Mouse (Mus musculus) layer of hippocampus, postnatal 14 days (tissue): ENCODE data around the gene Fbxl15. TPM values are rescaled to one million over a fixed set of nuclear protein-coding genes. Genes with fewer than 3 reads are reported as not detected.

Experiments
- DNase-seq, 2 experiments: peaks; one replicate each; pipeline ENCODE4 v3.0.0; 2021 to 2022; ENCODE audit warnings: low spot score in 2 of 2, mixed read lengths in 1 of 2
- total RNA-seq, 2 experiments: library from RNA; stranded (reverse); gene quantifications; 2 replicates each; pipeline ENCODE4 v1.2.3; 2021

The Fbxl15 gene
- total RNA-seq, 2 experiments from 2014 or later, result 32.4 to 32.9 TPM

DNA sequence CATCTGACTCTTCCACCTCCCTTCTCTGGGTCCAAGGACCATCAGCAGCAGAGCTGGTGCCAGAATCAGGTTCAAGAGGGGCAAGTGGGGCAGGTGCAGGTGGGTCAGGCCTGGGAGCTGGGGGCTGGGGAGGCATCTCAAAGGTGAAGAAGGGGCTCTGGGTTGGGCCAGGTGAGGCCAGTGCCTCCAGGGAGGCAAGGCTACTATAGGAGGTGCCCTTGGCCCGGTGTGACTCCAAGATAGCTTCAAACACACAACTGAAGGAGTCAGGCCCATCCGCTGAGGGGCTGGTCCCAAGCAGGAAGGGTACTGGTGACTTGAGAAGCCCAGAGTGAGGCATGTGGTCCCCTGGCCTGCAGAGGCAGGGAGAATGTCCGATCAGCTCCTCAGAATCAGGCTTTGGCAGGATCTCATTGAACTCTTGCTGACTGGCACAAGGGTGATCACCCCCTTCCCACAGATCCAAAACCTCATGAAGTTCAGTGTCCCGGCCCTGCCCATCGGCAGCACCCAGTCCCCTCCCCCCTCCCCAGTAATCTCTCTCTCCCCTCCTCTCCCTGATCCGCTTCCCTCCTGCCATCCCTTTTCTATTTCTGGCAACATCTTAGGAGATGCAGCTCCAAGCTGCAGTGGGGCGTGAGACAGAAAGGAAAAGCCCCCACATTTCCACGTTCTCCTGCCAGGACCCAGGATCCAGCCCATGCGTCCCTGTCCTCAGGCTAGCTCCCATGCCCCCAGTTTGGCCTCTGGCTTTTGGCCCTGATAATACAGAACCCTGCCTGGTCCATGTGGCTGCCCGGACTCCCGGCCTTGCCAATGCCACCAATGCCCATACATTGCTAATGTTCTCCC is 5.6 kb upstream of the Fbxl15 start:
- DNase-seq, result no peak

DNA sequence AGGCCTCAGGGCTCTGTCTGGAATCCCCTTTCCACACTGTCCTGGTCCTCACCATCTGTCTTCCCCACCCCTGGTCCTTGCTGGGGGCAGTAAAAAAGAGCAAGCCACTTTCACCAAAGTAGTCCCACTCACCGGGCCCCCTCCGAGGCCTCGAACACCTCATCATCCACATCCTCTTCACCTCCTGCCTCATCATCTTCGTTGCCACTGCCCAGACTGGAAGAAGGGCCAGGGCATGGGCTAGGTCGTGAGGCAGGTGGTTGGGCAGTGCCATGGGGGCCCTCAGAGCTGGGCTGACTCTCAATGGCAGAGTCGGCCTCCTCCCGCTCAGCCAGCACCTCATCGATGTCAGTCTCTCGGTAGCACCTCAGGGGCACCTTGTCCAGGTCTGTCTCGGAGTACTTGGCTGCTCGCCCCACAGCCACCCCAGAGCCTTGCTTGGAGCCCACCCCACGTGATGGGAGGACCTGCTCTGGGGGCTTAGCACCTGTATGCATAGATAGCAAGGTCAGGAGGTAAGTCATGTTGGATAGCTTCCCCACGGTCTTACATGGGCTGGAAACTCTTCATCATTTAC is 4.9 kb upstream of the Fbxl15 start:
- no peak for DNase-seq

DNA sequence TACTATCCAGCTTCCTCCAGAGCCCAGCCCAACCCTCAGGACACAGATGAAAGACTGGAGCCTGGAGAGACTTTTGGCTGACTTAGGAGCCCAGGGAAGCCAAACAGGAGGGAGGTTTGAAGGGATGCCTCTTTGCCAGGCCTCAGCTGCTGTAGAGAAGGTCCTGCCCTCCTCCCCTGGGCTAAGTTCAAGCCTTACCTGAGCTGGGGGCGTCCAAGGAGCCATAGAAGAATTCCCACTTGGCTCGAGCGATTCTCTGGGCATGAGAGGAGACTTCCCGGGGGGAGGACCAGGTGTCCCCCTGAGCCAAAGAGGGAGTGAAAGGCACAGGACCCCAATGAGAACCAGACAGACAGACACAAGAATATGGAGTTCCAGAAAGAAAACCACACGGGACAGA is 4.3 kb upstream of the Fbxl15 start:
- DNase-seq, result no peak

DNA sequence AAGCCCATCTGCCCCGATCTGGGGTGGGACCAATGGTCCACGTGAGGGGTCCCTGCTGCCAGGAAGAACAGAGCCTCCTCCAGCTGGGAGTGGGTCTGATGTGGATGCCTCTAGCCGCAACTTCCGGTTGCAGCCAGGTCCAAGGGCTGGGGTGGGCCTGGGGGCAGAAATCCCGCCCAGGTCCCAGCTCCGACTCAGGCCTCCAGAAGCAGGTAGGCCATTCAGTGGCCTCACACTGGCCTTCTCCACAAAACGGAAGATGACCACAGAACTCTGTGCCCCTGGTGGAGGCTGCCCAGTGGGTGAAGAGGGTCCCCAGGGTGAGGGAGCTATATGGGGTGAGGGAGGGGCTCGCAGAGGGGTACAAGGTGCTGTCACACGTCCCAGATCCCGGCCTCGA is 3.6 kb upstream of the Fbxl15 start:
- no peak for DNase-seq

DNA sequence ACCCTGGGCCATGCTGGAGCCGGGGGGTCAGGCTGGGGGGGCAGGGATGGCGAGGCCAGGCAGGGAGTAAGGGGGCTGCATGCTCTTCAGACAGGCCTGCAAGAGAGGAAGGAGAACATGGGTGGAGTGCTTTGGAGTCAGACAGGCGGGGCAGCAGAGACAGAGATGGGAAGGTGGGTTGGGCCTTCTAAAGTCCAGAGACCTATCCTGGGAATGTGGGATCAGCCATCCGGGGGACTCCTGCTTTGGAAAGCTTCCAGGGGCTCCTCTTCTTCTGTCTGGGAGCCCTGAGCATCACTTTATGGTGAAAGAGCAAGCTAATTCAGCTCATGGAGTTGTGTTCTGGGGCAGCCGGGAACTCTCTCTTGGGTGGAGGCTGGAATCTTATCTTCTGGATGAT is 3.1 kb upstream of the Fbxl15 start:
- DNase-seq, result no peak

DNA sequence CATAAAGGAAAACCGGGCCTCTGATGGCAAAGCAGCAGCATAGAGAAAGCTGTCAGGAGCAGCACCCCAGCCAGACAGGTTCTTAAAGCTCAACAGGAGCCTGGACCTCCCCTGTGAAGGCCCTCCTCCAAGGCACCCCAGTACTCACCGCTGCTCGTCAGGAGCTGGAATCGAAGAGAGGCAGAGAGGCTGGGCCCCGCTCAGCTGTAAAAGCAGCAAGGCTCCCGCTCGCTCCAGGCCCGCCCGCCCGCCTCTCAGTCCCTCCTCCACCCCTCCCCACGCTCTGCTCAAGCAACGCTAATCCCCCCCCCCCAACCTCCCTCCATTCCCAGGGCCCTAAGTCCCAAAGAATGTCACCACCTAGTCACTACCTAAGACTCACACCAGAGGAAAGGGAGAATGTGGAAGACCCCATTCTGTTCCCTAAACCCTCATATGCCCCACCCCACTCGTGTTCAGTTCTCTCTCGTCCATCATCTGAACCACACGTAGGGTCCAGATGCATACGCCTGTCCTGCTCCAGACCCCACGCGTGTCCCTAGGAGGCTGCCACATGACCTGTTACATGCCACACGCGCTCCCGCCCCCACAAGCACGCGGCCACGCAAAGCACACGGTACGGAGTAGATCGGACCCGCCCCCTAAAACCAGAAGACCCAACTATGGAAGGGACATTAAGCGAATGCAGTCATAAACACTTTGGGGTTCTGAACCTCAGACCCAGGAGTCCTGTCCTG is 1.8 kb upstream of the Fbxl15 start:
- no peak for DNase-seq

DNA sequence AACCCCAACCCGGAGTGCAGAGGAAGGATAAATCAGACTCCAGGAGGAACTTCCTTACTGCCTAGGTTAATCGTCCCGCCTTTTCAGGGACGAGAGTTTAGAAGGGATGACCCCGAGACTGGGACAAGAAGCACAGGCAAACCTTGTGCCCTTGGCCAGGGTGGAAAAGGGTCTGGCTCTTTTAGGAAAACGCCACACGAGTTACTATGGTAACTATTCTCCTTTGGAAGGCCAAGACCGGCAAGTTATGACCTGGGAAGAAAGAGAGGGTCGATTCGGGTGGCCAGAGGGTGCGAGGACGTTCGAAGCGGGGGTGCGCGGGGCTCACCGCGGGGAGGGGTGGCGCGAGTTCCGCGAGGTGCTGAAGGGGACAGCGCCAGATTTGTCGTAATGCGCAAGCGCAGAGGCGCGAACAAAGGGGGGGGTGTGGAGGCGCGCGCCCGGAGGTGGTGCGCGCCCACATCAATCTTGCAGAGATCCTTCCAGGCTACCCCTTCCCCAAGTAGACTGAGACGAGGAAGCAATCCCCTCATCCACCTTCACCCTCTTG is 1.2 kb upstream of the Fbxl15 start, which contains the start of gene Psd:
Psd (minus strand) TSS at position 401 of the 550 bp plus-strand sequence.
- DNase-seq, result peak in 1 of 2 experiments; percentile 74

DNA sequence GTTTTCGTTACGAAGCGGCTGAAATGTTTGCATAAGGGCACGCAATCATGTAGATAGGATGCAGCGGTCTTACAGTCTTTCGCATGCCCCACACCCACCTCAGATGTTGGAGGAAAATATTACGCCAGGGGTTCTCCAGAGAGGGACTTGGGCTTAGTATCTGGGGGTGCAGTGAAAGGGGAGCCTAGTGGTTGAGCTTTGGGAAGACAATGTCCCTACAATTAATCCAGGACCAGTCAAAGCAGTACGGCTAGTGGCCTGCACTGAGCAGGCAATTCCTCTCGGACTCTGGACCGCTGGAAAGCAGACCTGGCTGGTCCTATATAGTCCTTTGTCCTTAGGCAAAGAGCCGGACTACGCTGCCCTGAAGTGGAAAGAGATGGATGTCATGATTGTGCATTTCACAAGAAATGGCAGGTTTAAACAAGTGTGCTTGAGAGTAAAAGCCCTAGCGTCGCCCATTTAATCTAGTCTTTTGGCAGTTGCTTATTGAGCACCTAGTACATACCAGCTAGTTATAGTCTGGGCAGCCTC is 386 bp upstream of the Fbxl15 start:
- DNase-seq, result no peak

DNA sequence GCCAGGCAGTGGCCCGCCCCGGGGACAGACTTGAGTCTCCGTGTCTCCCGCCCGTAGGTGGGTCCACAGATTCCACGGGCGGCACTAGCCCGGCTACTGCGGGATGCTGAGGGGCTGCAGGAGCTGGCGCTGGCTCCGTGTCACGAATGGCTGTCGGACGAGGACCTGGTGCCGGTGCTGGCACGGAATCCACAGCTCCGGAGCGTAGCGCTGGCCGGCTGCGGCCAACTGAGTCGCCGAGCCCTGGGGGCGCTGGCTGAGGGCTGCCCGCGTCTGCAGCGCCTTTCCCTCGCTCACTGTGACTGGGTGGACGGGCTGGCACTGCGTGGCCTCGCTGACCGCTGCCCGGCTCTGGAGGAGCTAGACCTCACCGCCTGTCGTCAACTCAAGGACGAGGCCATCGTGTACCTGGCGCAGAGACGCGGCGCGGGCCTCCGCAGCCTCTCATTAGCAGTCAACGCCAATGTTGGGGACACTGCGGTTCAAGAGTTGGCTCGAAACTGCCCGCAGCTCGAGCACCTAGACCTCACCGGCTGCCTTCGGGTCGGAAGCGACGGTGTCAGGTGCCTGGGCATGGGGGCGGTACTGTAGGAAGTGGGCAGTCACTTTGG is 1.2 kb downstream of the Fbxl15 start:
- DNase-seq, result no peak

DNA sequence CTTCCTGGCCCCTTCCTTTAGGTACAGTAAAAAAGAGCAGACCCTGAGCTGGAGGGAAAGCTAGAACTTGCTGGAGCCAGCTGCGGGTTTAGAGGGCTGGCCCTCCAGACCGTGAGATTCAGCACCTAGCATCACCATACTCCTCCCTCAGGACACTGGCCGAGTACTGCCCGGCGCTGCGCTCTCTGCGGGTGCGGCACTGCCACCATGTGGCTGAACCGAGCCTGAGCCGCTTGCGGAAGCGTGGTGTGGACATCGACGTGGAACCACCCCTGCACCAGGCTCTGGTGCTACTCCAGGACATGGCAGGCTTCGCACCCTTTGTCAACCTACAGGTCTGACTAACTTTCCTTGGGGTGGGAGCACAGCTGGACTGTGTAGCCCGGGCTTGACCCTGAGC is 2.0 kb downstream of the Fbxl15 start:
- peak; percentile 76 to 78 for DNase-seq

DNA sequence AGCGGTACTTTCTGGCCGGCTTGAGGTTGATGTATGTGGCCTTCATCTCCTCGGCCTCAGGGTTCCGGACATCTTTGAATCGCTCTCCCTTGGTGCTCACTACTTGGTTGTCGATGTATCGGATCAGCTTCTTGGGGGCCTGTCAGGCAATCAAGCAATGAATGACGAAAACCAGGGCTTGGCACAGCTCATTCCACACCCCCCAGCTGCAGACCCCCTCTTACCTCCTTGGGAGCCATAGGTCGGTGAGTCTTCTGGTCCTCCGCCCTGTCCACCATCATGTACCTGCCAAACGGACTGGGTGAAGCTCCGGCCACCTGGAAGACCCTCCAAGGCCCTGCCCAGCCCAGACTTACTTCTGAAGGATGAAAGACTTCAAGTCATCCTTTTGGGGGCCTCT is 2.7 kb downstream of the Fbxl15 start:
- no peak for DNase-seq

DNA sequence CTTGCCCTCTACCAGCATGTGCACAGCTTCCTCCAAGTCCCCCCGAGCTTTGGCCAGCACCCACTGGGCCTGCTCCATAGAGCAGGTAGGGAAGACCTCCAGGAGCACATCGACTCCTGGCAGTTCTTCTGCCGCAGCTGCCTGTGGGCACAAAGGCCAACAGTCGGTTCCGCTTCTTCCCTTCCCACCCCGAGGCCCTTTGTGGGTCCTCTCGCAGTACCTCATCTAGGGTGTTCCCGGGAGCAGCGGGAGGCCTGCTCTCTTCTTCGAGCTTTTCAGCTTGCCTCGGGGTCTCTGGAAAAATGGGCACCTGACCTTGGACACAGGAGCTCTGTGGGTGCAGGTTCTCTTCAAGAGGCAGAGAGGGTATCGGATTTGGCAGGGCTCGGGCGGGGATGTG is 3.3 kb downstream of the Fbxl15 start:
- no peak for DNase-seq

DNA sequence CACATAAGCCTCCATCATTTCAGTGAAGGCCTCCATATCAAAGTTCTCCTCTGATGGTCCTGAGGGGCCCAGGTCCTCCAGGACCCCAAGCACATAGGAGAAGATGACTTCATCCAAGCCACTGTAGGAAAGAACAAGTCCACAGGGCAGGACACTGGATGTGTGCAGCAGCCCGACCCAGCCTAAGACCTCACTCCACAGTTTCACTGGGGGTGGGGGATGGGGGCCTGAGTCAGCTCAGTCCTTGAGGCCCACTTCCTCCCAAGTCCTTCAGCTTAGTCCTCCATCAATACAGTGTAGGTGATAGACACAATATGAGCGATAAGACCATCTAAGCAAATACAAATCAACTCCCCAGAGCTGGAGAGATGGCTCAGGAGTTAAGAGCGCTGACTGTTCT is 4.0 kb downstream of the Fbxl15 start:
- no peak for DNase-seq

DNA sequence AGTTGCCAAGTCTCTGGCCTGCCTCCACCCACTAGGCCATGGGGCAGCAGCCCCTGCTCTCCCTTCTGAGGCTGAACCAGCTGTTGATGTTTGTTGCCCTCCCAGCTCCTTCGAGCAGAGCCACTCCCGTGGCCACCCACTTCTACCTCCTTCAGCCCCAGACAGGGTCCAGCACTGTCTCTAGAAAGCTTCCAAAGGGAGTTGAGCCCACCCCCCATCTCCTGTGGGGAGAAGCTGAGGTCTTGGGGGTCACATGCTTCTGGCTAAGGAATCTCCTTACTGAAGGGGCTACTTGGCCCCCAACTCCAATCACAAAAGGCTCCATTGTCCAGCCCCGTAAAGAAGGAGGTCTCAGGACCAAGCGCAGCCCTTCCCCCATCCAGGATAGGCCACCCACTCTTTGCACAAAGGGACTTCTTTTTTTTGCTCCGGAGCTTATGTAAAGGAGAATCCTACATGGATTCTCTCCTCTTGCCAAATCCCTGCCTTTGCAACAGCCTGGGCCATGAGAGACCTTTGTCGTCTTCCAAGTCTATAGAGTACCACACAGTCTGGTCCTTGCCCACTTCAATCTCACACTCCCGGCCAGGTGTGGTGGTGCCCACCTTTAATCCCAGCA is 4.8 kb downstream of the Fbxl15 start:
- DNase-seq, result no peak

DNA sequence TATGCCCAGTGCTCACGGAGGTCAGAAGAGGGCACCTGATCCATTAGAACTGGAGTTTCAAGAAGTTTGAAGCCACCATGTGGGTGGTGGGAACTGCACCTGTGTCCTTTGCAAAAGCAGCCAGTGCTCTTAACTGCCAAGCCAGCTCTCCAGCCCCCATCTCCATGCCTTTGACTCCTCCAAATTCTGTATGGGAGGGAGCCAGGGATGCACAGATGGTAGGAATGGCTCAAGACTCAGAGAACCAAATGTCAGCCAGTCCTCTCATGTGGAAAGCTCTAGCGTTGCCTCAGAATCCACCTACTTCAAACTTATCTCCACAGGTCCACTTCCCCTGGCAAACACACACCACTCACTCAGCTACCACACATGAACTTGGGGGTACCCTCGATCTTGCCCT is 5.9 kb downstream of the Fbxl15 start:
- DNase-seq, result no peak

DNA sequence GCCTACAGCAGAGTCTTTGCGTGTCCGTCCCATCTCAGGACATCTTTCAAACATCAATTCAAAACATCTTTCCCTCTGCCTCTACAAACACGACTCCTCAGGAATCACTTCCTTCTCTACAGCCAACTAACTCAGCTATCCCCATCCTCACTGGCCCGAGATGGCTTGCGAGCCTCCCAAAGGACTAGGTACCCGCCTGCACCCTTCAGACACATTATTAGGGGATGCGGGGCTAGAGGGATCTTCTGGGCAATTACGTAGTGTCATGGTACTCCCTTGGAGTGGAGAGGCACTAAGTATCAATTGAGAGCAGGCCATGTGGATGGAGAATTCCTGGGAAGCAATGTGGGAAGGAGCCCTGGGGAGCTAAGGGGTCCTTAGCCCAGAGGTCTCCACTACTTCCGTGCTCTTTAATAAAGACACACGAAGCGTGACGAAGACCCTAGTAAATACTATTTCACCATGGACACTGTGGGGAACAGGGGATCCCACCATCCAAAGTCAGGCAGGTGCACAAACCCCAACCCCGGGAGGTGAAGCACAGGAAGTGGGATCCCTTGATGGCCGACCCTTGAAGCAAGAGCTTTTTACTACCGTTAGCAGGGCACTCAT is 9.8 kb downstream of the Fbxl15 start:
- no peak for DNase-seq

DNA sequence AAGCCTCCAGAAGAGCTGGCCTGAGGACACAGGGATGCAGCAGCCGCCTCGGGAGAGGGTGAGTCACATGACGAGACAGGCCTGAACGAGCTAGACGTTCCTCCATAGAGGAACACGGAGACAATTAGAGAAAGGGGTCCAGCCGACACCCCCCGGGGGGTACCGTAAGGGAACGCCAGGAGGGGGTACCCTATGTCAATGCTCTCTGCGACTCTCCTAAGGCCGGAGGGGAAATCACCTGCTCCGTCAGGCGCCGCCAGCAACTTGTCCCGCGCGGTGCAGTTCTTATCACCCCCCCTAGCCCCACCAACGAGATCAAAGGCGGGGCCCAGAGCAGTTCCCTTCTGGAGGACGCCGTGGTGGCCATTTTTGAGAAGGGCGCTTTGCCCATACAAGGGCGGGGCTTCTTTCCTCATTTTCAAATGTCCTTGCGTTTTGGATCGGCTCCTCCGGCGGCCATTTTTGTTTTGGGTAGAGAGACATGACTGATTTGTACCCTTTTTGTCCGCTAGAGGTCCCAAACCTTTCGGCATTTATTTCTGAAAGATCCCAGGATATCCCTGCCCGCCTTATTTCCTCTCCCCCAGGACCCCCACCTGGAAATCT is 10.4 kb downstream of the Fbxl15 start, which contains the start of gene Cuedc2:
Cuedc2 (minus strand) TSS at position 372 of the 606 bp plus-strand sequence.
- peak; percentile 99 for DNase-seq

DNA sequence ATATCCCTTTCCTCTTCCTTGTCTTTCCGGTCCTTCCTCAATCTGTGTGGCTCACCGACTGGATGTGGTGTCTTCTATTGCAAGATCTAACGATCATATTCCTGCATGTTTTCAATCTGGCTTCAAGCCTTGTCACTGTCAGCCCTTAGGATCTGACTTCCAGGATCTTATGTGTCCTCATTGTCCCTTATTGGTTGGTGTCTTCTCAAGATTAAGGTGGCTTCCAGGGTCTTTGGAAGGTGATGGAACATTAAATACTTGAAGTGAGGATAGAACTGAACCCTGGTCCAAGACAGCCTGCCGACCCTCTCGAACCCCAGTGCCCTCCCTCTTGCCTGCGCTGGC is 10.9 kb downstream of the Fbxl15 start:
- no peak for DNase-seq

DNA sequence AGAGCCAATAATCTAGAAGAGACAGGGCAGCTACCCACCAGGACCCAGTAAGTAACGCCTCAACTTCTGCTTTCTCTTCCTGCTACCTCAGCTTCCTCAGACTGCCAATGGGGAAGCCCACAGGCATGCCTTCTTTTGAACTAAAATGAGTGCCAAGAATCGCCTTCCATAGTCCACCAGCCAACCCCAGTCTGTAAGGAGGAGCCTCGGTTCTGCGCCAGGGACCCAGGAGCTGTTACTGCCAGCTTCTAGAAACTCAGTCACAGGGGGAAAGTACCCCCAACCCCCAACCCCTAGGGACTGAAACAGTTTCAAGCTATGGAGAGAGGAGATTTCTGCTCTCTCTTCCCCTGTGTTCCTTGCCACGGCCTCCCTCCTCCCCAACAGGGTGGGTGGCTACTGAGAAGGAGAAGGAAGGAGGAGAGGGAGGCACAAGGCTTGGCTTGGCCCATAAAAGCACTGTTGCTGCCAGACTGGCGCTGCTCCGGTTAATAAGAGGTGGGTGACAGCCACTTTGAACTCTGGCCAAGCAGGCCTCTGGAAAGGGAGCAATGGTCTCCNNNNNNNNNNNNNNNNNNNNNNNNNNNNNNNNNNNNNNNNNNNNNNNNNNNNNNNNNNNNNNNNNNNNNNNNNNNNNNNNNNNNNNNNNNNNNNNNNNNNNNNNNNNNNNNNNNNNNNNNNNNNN is 11.4 kb downstream of the Fbxl15 start:
- DNase-seq, result peak in 1 of 2 experiments; percentile 73
